Mouse (Mus musculus) lung, postnatal 0 days (tissue): ENCODE data around the gene F7. TPM values are rescaled to one million over a fixed set of nuclear protein-coding genes. Genes with fewer than 3 reads are reported as not detected.
A peak's percentile ranks its signal among the peaks of the same experiment; 100 is the strongest.

Source experiments
- ATAC-seq: fragments of 200-750 bp; cut with Nextera tagmentation; 2 replicates; pipeline ENCODE4 v1.8.0; 2017; ENCODE audit warnings: moderate library complexity
- DNase-seq: peaks from one replicate; pipeline ENCODE4 v3.0.0-alpha.2; 2016; ENCODE audit warnings: low spot score
- H3K27ac ChIP-seq: fragments of 300-500 bp; sonication (generic); 2 replicates; pipeline ENCODE4 v1.5.1; 2014; ENCODE audit warnings: antibody characterized with exemption, mild to moderate bottlenecking, low read length, mixed read lengths
- H3K27me3 ChIP-seq: fragments of 300-500 bp; sonication (generic); replicated peaks from 2 replicates; pipeline ENCODE4 v1.6.1; 2014; ENCODE audit warnings: low read length, mixed read lengths; ENCODE audit not compliant: insufficient read depth
- H3K36me3 ChIP-seq: fragments of 300-500 bp; sonication (generic); 2 replicates; pipeline ENCODE4 v1.6.1; 2014; ENCODE audit warnings: low read length, mixed read lengths; ENCODE audit not compliant: insufficient read depth
- H3K4me1 ChIP-seq: fragments of 300-500 bp; sonication (generic); 2 replicates; pipeline ENCODE4 v1.6.1; 2014; ENCODE audit warnings: antibody characterized with exemption, low read depth, low read length, mixed read lengths; ENCODE audit not compliant: insufficient read depth
- H3K4me2 ChIP-seq: fragments of 300-500 bp; sonication (generic); replicated peaks from 2 replicates; pipeline ENCODE4 v1.6.1; 2014; ENCODE audit warnings: low read depth, mild to moderate bottlenecking, low read length, moderate library complexity, mixed read lengths
- H3K4me3 ChIP-seq: fragments of 300-500 bp; sonication (generic); 2 replicates; pipeline ENCODE4 v1.5.1; 2014; ENCODE audit warnings: low read depth, low read length
- H3K9ac ChIP-seq: fragments of 300-500 bp; sonication (generic); replicated peaks from 2 replicates; pipeline ENCODE4 v1.6.1; 2014; ENCODE audit warnings: low read depth, mild to moderate bottlenecking
- H3K9me3 ChIP-seq: fragments of 300-500 bp; sonication (generic); 2 replicates; pipeline ENCODE4 v1.6.1; 2016; ENCODE audit warnings: low read length, mixed read lengths
- CTCF ChIP-seq: IDR thresholded peaks from 2 replicates; pipeline ENCODE4 v1.5.1; 2016; ENCODE audit warnings: antibody characterized with exemption, mild to moderate bottlenecking
- EP300 ChIP-seq: IDR thresholded peaks from 2 replicates; pipeline ENCODE4 v1.6.1; 2016; ENCODE audit warnings: antibody characterized with exemption, mild to moderate bottlenecking, control low read depth
- WGBS: fragments of 180-500 bp; shearing (Covaris S2); extraction: QIAGEN DNeasy Blood & Tissue Kit; methylation state at CpG from one replicate; pipeline ENCODE4 v1.1.7; 2014; 5-methylcytosine and 5-hydroxymethylcytosine counted together
- polyA plus RNA-seq: library from polyadenylated mRNA; unstranded; fragments of >200 nt; fragmentation: Nextera tagmentation; extraction: Ambion mirVana; gene quantifications from 2 replicates; pipeline ENCODE4 v1.2.1, GENCODE M21; 2015

F7 gene
- polyA plus RNA-seq, 1 experiment from 2014 or later: 5.0 TPM

- TF ChIP-seq CTCF: no peak
- no peak for TF ChIP-seq EP300
These were observed 31.4 kb upstream of the F7 start for GRCm38 (mm10) chr8:12994468-12994867.

GRCm38 (mm10) chr8:12995481-12995880, 30.4 kb upstream of the F7 start:
- ATAC-seq: no peak
- Histone ChIP-seq H3K27me3 (no peaks in the 10 kb centered on the region), H3K36me3 (no peaks in the 10 kb centered on the region), H3K9ac (no peak overlapping the region), H3K9me3 (no peaks in the 10 kb centered on the region), H3K4me1 (peaks cover 5% of the 10 kb centered on the region; the same call in 1 of the 2 replicates), H3K4me2 (no peak overlapping the region), H3K4me3 (no peak overlapping the region), H3K27ac (no peak overlapping the region)
- TF ChIP-seq EP300 (peak; percentile 29; the same call in 1 of the 2 replicates), CTCF (no peak)
- 37% methylated on average over 5 of the region's 5 CpGs for whole genome bisulfite sequencing
- DNase-seq: peak; percentile 64

More at GRCm38 (mm10) chr8:12994468-12994867, 31.4 kb upstream of the F7 start:
- H3K4me3 ChIP-seq: no peak overlapping the region
- H3K27me3 ChIP-seq: no peaks in the 10 kb centered on the region
- 71% methylated on average over 5 of the region's 5 CpGs for WGBS
- no peak overlapping the region for H3K27ac ChIP-seq
- no peak overlapping the region for H3K4me2 ChIP-seq
- ATAC-seq: no peak
- peaks cover 5% of the 10 kb centered on the region; the same call in 1 of the 2 replicates for H3K4me1 ChIP-seq
- H3K9ac ChIP-seq: no peak overlapping the region
- no peaks in the 10 kb centered on the region for H3K9me3 ChIP-seq
- no peaks in the 10 kb centered on the region for H3K36me3 ChIP-seq
- DNase-seq: no peak

GRCm38 (mm10) chr8:12996831-12997275, 29.0 kb upstream of the F7 start:
- Histone ChIP-seq H3K9me3 (no peaks in the 10 kb centered on the region), H3K4me3 (no peak overlapping the region), H3K4me1 (peaks cover 5% of the 10 kb centered on the region; the same call in 1 of the 2 replicates), H3K9ac (no peak overlapping the region), H3K4me2 (no peak overlapping the region), H3K27me3 (no peaks in the 10 kb centered on the region), H3K27ac (peak overlapping the region; percentile 77; the same call in 1 of the 2 replicates), H3K36me3 (0 out of 2 replicates have a peak, but pooled peaks cover 1% of the 10 kb centered on the region)
- DNase-seq: peak; percentile 89
- TF ChIP-seq EP300 (peak; percentile 54), CTCF (no peak)
- ATAC-seq: peak; percentile 87
- 35% methylated on average over 8 of the region's 8 CpGs for WGBS

DNA sequence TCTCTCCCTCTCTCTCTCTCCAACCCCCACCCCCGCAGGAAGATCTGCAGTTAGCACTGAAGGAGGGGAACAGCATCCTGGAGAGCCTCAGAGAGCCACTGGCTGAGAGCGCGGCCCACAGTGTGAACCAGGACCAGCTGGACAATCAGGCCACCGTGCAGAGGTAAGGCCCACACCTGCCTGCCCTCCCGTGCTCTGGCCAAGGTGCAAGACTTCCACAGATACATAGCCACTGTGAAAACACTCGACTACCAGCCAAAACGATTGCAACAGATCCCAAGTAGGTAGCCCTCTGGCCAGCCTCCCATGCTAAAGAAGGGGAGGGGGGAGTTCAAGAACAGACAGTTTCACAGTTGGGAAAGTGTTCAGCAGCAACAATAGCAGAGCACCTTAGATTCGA, 27.5 kb upstream of the F7 start:
- Histone ChIP-seq H3K4me3 (no peak overlapping the region), H3K4me2 (no peak overlapping the region), H3K36me3 (0 out of 2 replicates have a peak, but pooled peaks cover 6% of the 10 kb centered on the region), H3K4me1 (peaks cover 5% of the 10 kb centered on the region; the same call in 1 of the 2 replicates), H3K27me3 (no peaks in the 10 kb centered on the region), H3K9ac (no peak overlapping the region), H3K9me3 (no peaks in the 10 kb centered on the region), H3K27ac (no peak overlapping the region)
- 54% methylated on average over 8 of the region's 8 CpGs for WGBS
- DNase-seq (peak; percentile 38), ATAC-seq (peak; percentile 24; the same call in 1 of the 2 replicates)
- no peak for TF ChIP-seq EP300
- no peak for TF ChIP-seq CTCF

GRCm38 (mm10) chr8:12999793-13000192, 26.0 kb upstream of the F7 start:
- Histone ChIP-seq H3K27ac (no peak overlapping the region), H3K9ac (no peak overlapping the region), H3K36me3 (0 out of 2 replicates have a peak, but pooled peaks cover 6% of the 10 kb centered on the region), H3K4me2 (no peak overlapping the region), H3K4me3 (no peak overlapping the region), H3K9me3 (no peaks in the 10 kb centered on the region), H3K4me1 (peaks cover 5% of the 10 kb centered on the region; the same call in 1 of the 2 replicates), H3K27me3 (no peaks in the 10 kb centered on the region)
- TF ChIP-seq EP300 (no peak), CTCF (no peak)
- 54% methylated on average over 9 of the region's 9 CpGs for WGBS
- ATAC-seq (no peak), DNase-seq (no peak)

GRCm38 (mm10) chr8:13007458-13007857, 18.4 kb upstream of the F7 start:
- TF ChIP-seq EP300 (no peak), CTCF (no peak)
- Histone ChIP-seq H3K27ac (no peak overlapping the region), H3K4me3 (no peak overlapping the region), H3K9me3 (no peaks in the 10 kb centered on the region), H3K9ac (no peak overlapping the region), H3K4me1 (no peaks in the 10 kb centered on the region), H3K36me3 (0 out of 2 replicates have a peak, but pooled peaks cover 7% of the 10 kb centered on the region), H3K4me2 (no peak overlapping the region), H3K27me3 (no peaks in the 10 kb centered on the region)
- ATAC-seq: no peak
- 62% methylated on average over 4 of the region's 4 CpGs for WGBS
- no peak for DNase-seq
